Mouse (Mus musculus) ES-Bruce4 (cell line): ENCODE data around the gene Hid1. TPM values are rescaled to one million over a fixed set of nuclear protein-coding genes. Genes with fewer than 3 reads are reported as not detected.

Source experiments
- H3K27ac ChIP-seq: 2 replicates; pipeline ENCODE4 v1.5.1; 2012; ENCODE audit warnings: low read length, inconsistent platforms; ENCODE audit not compliant: insufficient read depth
- H3K27me3 ChIP-seq: 2 replicates; pipeline ENCODE4 v1.6.1; 2012; ENCODE audit warnings: mild to moderate bottlenecking, low read length, inconsistent platforms; ENCODE audit not compliant: control insufficient read depth, poor library complexity, insufficient read depth, severe bottlenecking
- H3K36me3 ChIP-seq: 2 replicates; pipeline ENCODE4 v1.6.1; 2012; ENCODE audit warnings: inconsistent platforms, mild to moderate bottlenecking, low read length, moderate library complexity; ENCODE audit not compliant: control insufficient read depth, poor library complexity, insufficient read depth, severe bottlenecking
- H3K4me1 ChIP-seq: one replicate; pipeline ENCODE4 v1.8.1; 2011; ENCODE audit warnings: low read length; ENCODE audit not compliant: control insufficient read depth, insufficient read depth
- H3K4me3 ChIP-seq: 2 replicates; pipeline ENCODE4 v1.5.1; 2011; ENCODE audit warnings: low read depth, mild to moderate bottlenecking, low read length
- H3K9ac ChIP-seq: 2 replicates; pipeline ENCODE4 v1.6.1; 2012; ENCODE audit warnings: low read depth, mild to moderate bottlenecking, inconsistent platforms; ENCODE audit not compliant: poor library complexity, severe bottlenecking
- H3K9me3 ChIP-seq: replicated peaks from 2 replicates; pipeline ENCODE4 v1.6.1; 2012; ENCODE audit warnings: mild to moderate bottlenecking, low read length, inconsistent platforms; ENCODE audit not compliant: control insufficient read depth, poor library complexity, insufficient read depth, severe bottlenecking
- CTCF ChIP-seq: IDR thresholded peaks from one replicate; pipeline ENCODE4 v1.8.1; 2011; ENCODE audit warnings: low read depth, low read length
- EP300 ChIP-seq: IDR thresholded peaks from 2 replicates; pipeline ENCODE4 v1.6.1; 2011; ENCODE audit warnings: low read depth, low read length; ENCODE audit not compliant: insufficient read depth
- POLR2A ChIP-seq: IDR thresholded peaks from one replicate; pipeline ENCODE4 v1.8.1; 2011; ENCODE audit warnings: low read length; ENCODE audit not compliant: insufficient read depth
- polyA plus RNA-seq: library from polyadenylated mRNA; stranded (reverse); fragments of >200 nt; gene quantifications from 2 replicates; pipeline ENCODE4 v1.2.4, GENCODE M21; 2011; ENCODE audit warnings: low read depth; ENCODE audit not compliant: missing spikeins, insufficient read depth, insufficient read length

Hid1 gene
- polyA plus RNA-seq, 1 experiment, result 2.5 TPM

GRCm38 (mm10) chr11:115384587-115384986 is 17.0 kb upstream of the Hid1 start:
- H3K36me3 ChIP-seq, result no peaks in the 10 kb centered on the region
- no peak overlapping the region for H3K4me3 ChIP-seq
- peaks cover 7% of the 10 kb centered on the region for H3K4me1 ChIP-seq
- no peaks in the 10 kb centered on the region for H3K9me3 ChIP-seq
- TF ChIP-seq EP300, result no peak
- no peak for TF ChIP-seq POLR2A
- no peak overlapping the region for H3K9ac ChIP-seq
- no peak overlapping the region for H3K27ac ChIP-seq
- H3K27me3 ChIP-seq, result no peaks in the 10 kb centered on the region

- Histone ChIP-seq H3K4me3 (no peak overlapping the region), H3K27ac (no peak overlapping the region), H3K36me3 (no peaks in the 10 kb centered on the region), H3K4me1 (peaks cover 7% of the 10 kb centered on the region), H3K9ac (no peak overlapping the region), H3K27me3 (no peaks in the 10 kb centered on the region), H3K9me3 (no peaks in the 10 kb centered on the region)
- TF ChIP-seq CTCF (no peak), POLR2A (no peak), EP300 (no peak)
These were observed 16.3 kb upstream of the Hid1 start for GRCm38 (mm10) chr11:115383701-115384474.

GRCm38 (mm10) chr11:115382891-115383290 is 15.3 kb upstream of the Hid1 start:
- TF ChIP-seq POLR2A (no peak), CTCF (no peak), EP300 (no peak)
- peak overlapping the region; percentile 96 for H3K4me3 ChIP-seq
- no peaks in the 10 kb centered on the region for H3K27me3 ChIP-seq
- H3K4me1 ChIP-seq, result peaks cover 7% of the 10 kb centered on the region
- H3K9ac ChIP-seq, result peak overlapping the region; percentile 87; the same call in 1 of the 2 replicates
- no peak overlapping the region for H3K27ac ChIP-seq
- H3K36me3 ChIP-seq, result no peaks in the 10 kb centered on the region
- H3K9me3 ChIP-seq, result no peaks in the 10 kb centered on the region

GRCm38 (mm10) chr11:115381743-115382539 is 14.4 kb upstream of the Hid1 start, which contains the start of gene Cdr2l:
TSS of gene Cdr2l (plus strand) at chr11:115381916.
- Histone ChIP-seq H3K4me1 (peaks cover 7% of the 10 kb centered on the region), H3K27ac (peak within 1 kb of the TSS; percentile 10; the same call in 1 of the 2 replicates), H3K27me3 (no peaks in the 10 kb centered on the region), H3K36me3 (no peaks in the 10 kb centered on the region), H3K9me3 (no peaks in the 10 kb centered on the region), H3K4me3 (peak within 1 kb of the TSS; percentile 96), H3K9ac (peak within 1 kb of the TSS; percentile 87)
- TF ChIP-seq EP300 (no peak), CTCF (no peak), POLR2A (no peak)

GRCm38 (mm10) chr11:115381276-115381675 is 13.7 kb upstream of the Hid1 start:
- Histone ChIP-seq H3K27ac (peak overlapping the region; percentile 10; the same call in 1 of the 2 replicates), H3K4me3 (peak overlapping the region; percentile 45), H3K4me1 (peaks cover 7% of the 10 kb centered on the region), H3K27me3 (no peaks in the 10 kb centered on the region), H3K9ac (peak overlapping the region; percentile 87), H3K36me3 (no peaks in the 10 kb centered on the region), H3K9me3 (no peaks in the 10 kb centered on the region)
- TF ChIP-seq POLR2A, result no peak
- no peak for TF ChIP-seq CTCF
- no peak for TF ChIP-seq EP300

GRCm38 (mm10) chr11:115377854-115378253 is 10.3 kb upstream of the Hid1 start:
- Histone ChIP-seq H3K9ac (no peak overlapping the region), H3K9me3 (no peaks in the 10 kb centered on the region), H3K36me3 (no peaks in the 10 kb centered on the region), H3K4me3 (no peak overlapping the region), H3K27me3 (no peaks in the 10 kb centered on the region), H3K4me1 (no peaks in the 10 kb centered on the region), H3K27ac (no peak overlapping the region)
- TF ChIP-seq CTCF (peak; percentile 64), EP300 (no peak)
